Mouse (Mus musculus) hindbrain, embryonic 14.5 days (tissue): ENCODE measurements at regions not wholly inside any gene's neighbourhood (a gene's known extent, or its start where the extent isn't known, plus 50 kb on each side); places are given as distances from the start of the nearest gene placed in this dataset.

Experiments used
- ATAC-seq: fragments of 200-750 bp; cut with Nextera tagmentation; 2 replicates; pipeline ENCODE4 v1.8.0; 2017; ENCODE audit warnings: moderate number of reproducible peaks, mild to moderate bottlenecking, moderate TSS enrichment, moderate library complexity; ENCODE audit not compliant: low FRiP score
- DNase-seq: peaks from one replicate; pipeline ENCODE4 v3.0.0-alpha.2; 2015; ENCODE audit warnings: low spot score
- H3K27ac ChIP-seq: fragments of 300-500 bp; sonication (generic); 2 replicates; pipeline ENCODE4 v1.5.1; 2014; ENCODE audit warnings: mild to moderate bottlenecking, moderate library complexity
- H3K27me3 ChIP-seq: fragments of 300-500 bp; sonication (generic); 2 replicates; pipeline ENCODE4 v1.6.1; 2014; ENCODE audit warnings: mild to moderate bottlenecking, low read length, mixed read lengths; ENCODE audit not compliant: control insufficient read depth, insufficient read depth
- H3K36me3 ChIP-seq: fragments of 300-500 bp; sonication (generic); replicated peaks from 2 replicates; pipeline ENCODE4 v1.6.1; 2014; ENCODE audit not compliant: control insufficient read depth, insufficient read depth
- H3K4me1 ChIP-seq: fragments of 300-500 bp; sonication (generic); replicated peaks from 2 replicates; pipeline ENCODE4 v1.6.1; 2014; ENCODE audit warnings: antibody characterized with exemption, low read length, mixed read lengths; ENCODE audit not compliant: control insufficient read depth, insufficient read depth
- H3K4me2 ChIP-seq: fragments of 300-500 bp; sonication (generic); replicated peaks from 2 replicates; pipeline ENCODE4 v1.6.1; 2014; ENCODE audit warnings: mild to moderate bottlenecking, moderate library complexity
- H3K4me3 ChIP-seq: fragments of 300-500 bp; sonication (generic); replicated peaks from 2 replicates; pipeline ENCODE4 v1.5.1; 2014; ENCODE audit warnings: mild to moderate bottlenecking, low read length
- H3K9ac ChIP-seq: fragments of 300-500 bp; sonication (generic); 2 replicates; pipeline ENCODE4 v1.6.1; 2014
- H3K9me3 ChIP-seq: fragments of 300-500 bp; sonication (generic); 2 replicates; pipeline ENCODE4 v1.6.1; 2016; ENCODE audit warnings: low read length; ENCODE audit not compliant: control insufficient read depth
- WGBS: fragments of 180-500 bp; shearing (Covaris S2); extraction: QIAGEN DNeasy Blood & Tissue Kit; methylation state at CpG from one replicate; pipeline ENCODE4 v1.1.7; 2014; 5-methylcytosine and 5-hydroxymethylcytosine counted together

- H3K4me1 ChIP-seq, result no peaks in the 10 kb centered on the region
- ATAC-seq (peak; percentile 34; the same call in 1 of the 2 replicates), DNase-seq (no peak)
- no peak overlapping the region for H3K9ac ChIP-seq
- no peaks in the 10 kb centered on the region for H3K27me3 ChIP-seq
- no peaks in the 10 kb centered on the region for H3K9me3 ChIP-seq
- H3K4me2 ChIP-seq, result no peak overlapping the region
- 62% methylated on average over 6 of the region's 6 CpGs for WGBS
- H3K27ac ChIP-seq, result no peak overlapping the region
- no peak overlapping the region for H3K4me3 ChIP-seq
- no peaks in the 10 kb centered on the region for H3K36me3 ChIP-seq
Observed at GRCm38 (mm10) chr1:32805890-32806630, 259.0 kb upstream of the Gm5415 start.

- no peak for DNase-seq
- Histone ChIP-seq H3K4me2 (no peak overlapping the region), H3K27me3 (no peaks in the 10 kb centered on the region), H3K9me3 (no peaks in the 10 kb centered on the region), H3K36me3 (no peaks in the 10 kb centered on the region), H3K9ac (no peak overlapping the region), H3K4me1 (no peaks in the 10 kb centered on the region), H3K4me3 (no peak overlapping the region), H3K27ac (no peak overlapping the region)
- 97% methylated on average over 10 of the region's 10 CpGs for WGBS
- ATAC-seq, result no peak
Observed at GRCm38 (mm10) chr1:32772217-32772616, 225.1 kb upstream of the Gm5415 start.

GRCm38 (mm10) chr1:32768071-32768470 lies 221.0 kb upstream of the Gm5415 start:
- H3K4me1 ChIP-seq, result no peaks in the 10 kb centered on the region
- ATAC-seq (no peak), DNase-seq (no peak)
- no peak overlapping the region for H3K4me2 ChIP-seq
- H3K27me3 ChIP-seq, result no peaks in the 10 kb centered on the region
- no peak overlapping the region for H3K4me3 ChIP-seq
- no peak overlapping the region for H3K27ac ChIP-seq
- no peaks in the 10 kb centered on the region for H3K36me3 ChIP-seq
- WGBS, result 82% methylated on average over 4 of the region's 4 CpGs
- no peak overlapping the region for H3K9ac ChIP-seq
- H3K9me3 ChIP-seq, result no peaks in the 10 kb centered on the region

- 90% methylated on average over 7 of the region's 7 CpGs for WGBS
Observed at GRCm38 (mm10) chr1:32748191-32748590, 201.1 kb upstream of the Gm5415 start.

GRCm38 (mm10) chr1:32746288-32746687 lies 199.2 kb upstream of the Gm5415 start:
- no peak overlapping the region for H3K27ac ChIP-seq

More at GRCm38 (mm10) chr1:32748191-32748590, 201.1 kb upstream of the Gm5415 start:
- DNase-seq, result no peak
- H3K27me3 ChIP-seq, result no peaks in the 10 kb centered on the region
- ATAC-seq, result no peak
- H3K4me1 ChIP-seq, result peaks cover 4% of the 10 kb centered on the region; the same call in 1 of the 2 replicates
- no peak overlapping the region for H3K4me2 ChIP-seq
- no peaks in the 10 kb centered on the region for H3K36me3 ChIP-seq
- no peaks in the 10 kb centered on the region for H3K9me3 ChIP-seq
- H3K27ac ChIP-seq, result no peak overlapping the region
- H3K9ac ChIP-seq, result no peak overlapping the region
- no peak overlapping the region for H3K4me3 ChIP-seq

More at GRCm38 (mm10) chr1:32746288-32746687, 199.2 kb upstream of the Gm5415 start:
- no peak overlapping the region for H3K4me3 ChIP-seq
- no peak for DNase-seq
- H3K36me3 ChIP-seq, result no peaks in the 10 kb centered on the region
- no peak for ATAC-seq
- no peaks in the 10 kb centered on the region for H3K9me3 ChIP-seq
- H3K4me1 ChIP-seq, result peaks cover 4% of the 10 kb centered on the region; the same call in 1 of the 2 replicates
- H3K27me3 ChIP-seq, result no peaks in the 10 kb centered on the region
- no peak overlapping the region for H3K4me2 ChIP-seq
- 84% methylated on average over 2 of the region's 2 CpGs for WGBS
- H3K9ac ChIP-seq, result no peak overlapping the region
